Mouse (Mus musculus) liver, embryonic 15.5 days (tissue): ENCODE measurements at regions not wholly inside any gene's neighbourhood (a gene's known extent, or its start where the extent isn't known, plus 50 kb on each side); places are given as distances from the start of the nearest gene placed in this dataset.

Experiments
- ATAC-seq: fragments of 200-750 bp; cut with Nextera tagmentation; 2 replicates; pipeline ENCODE4 v1.8.0; 2017; ENCODE audit warnings: moderate number of reproducible peaks, mild to moderate bottlenecking, moderate library complexity; ENCODE audit not compliant: insufficient read depth
- H3K27ac ChIP-seq: fragments of 300-500 bp; sonication (generic); replicated peaks from 2 replicates; pipeline ENCODE4 v1.5.1; 2015; ENCODE audit warnings: mild to moderate bottlenecking, inconsistent platforms
- H3K27me3 ChIP-seq: fragments of 300-500 bp; sonication (generic); 2 replicates; pipeline ENCODE4 v1.6.1; 2015; ENCODE audit warnings: mild to moderate bottlenecking, inconsistent platforms
- H3K36me3 ChIP-seq: fragments of 300-500 bp; sonication (generic); replicated peaks from 2 replicates; pipeline ENCODE4 v1.6.1; 2015; ENCODE audit warnings: moderate library complexity, mild to moderate bottlenecking, inconsistent platforms
- H3K4me1 ChIP-seq: fragments of 300-500 bp; sonication (generic); replicated peaks from 2 replicates; pipeline ENCODE4 v1.6.1; 2015; ENCODE audit warnings: inconsistent platforms
- H3K4me2 ChIP-seq: fragments of 300-500 bp; sonication (generic); 2 replicates; pipeline ENCODE4 v1.6.1; 2015; ENCODE audit warnings: moderate library complexity, mild to moderate bottlenecking, inconsistent platforms
- H3K4me3 ChIP-seq: fragments of 300-500 bp; sonication (generic); replicated peaks from 2 replicates; pipeline ENCODE4 v1.5.1; 2015; ENCODE audit warnings: mild to moderate bottlenecking, inconsistent platforms
- H3K9ac ChIP-seq: fragments of 300-500 bp; sonication (generic); 2 replicates; pipeline ENCODE4 v1.6.1; 2015; ENCODE audit warnings: moderate library complexity, mild to moderate bottlenecking, inconsistent platforms
- H3K9me3 ChIP-seq: fragments of 300-500 bp; sonication (generic); replicated peaks from 2 replicates; pipeline ENCODE4 v1.6.1; 2016; ENCODE audit warnings: inconsistent platforms
- WGBS: fragments of 180-500 bp; shearing (Covaris S2); methylation state at CpG from one replicate; pipeline ENCODE4 v1.1.7; 2015; ENCODE audit warnings: mixed read lengths; ENCODE audit not compliant: insufficient replicate concordance; 5-methylcytosine and 5-hydroxymethylcytosine counted together

DNA sequence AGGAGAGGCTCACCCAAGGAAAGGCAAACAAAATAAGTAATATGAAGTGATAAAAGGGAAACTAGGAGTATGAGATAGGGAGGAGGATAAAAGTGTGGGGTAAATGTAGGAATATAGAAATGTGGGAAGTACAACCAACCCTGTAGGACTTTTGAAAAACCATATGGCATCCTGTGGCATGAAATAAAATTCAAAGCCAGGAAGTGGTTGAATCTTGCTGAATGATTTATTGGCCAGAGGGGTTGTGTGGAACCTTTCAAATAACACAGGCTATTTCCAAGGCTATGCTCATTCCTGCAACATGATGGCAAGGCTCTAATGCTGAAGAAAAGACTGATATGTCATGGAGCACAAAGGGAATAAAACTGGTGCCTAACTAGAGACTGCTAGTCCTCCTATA lies 347.9 kb downstream of the Gm11232 start:
- no peaks in the 10 kb centered on the region for H3K36me3 ChIP-seq
- no peak overlapping the region for H3K4me3 ChIP-seq
- no peaks in the 10 kb centered on the region for H3K27me3 ChIP-seq
- no peak overlapping the region for H3K4me2 ChIP-seq
- no peak for ATAC-seq
- H3K4me1 ChIP-seq, result no peaks in the 10 kb centered on the region
- H3K27ac ChIP-seq, result no peak overlapping the region
- H3K9ac ChIP-seq, result no peak overlapping the region
- H3K9me3 ChIP-seq, result no peaks in the 10 kb centered on the region

DNA sequence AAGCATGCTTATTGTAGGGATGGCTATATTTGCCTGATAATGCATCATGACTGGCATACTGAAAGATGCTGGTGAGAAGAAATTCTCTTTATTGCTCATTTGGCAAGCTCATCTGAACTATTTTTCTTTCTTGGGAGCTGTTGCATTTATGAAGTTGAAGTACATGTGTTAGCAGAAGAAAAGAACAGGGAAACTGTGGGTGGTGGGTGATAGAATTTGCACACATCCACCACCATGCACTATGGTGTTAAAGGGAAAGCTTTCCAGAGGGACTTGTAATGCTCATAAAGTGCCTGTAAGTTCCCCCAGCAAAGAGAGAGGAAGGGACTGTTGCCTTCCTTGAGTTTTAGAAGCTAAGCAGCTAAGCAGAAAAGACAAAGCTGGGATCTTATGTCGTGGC lies 367.3 kb downstream of the Gm11232 start:
- Histone ChIP-seq H3K27ac (no peak overlapping the region), H3K9ac (no peak overlapping the region), H3K4me3 (no peak overlapping the region), H3K27me3 (no peaks in the 10 kb centered on the region), H3K36me3 (no peaks in the 10 kb centered on the region), H3K4me1 (no peaks in the 10 kb centered on the region), H3K9me3 (no peaks in the 10 kb centered on the region), H3K4me2 (no peak overlapping the region)
- no peak for ATAC-seq
- WGBS, result 51% methylated on average over 1 of the region's 1 CpGs

GRCm38 (mm10) chr4:71369276-71369675 lies 388.5 kb downstream of the Gm11232 start:
- H3K4me2 ChIP-seq, result no peak overlapping the region
- H3K36me3 ChIP-seq, result no peaks in the 10 kb centered on the region
- WGBS, result 66% methylated on average over 5 of the region's 5 CpGs
- no peaks in the 10 kb centered on the region for H3K9me3 ChIP-seq
- no peak overlapping the region for H3K27ac ChIP-seq
- ATAC-seq, result no peak
- no peak overlapping the region for H3K4me3 ChIP-seq
- no peak overlapping the region for H3K9ac ChIP-seq
- H3K27me3 ChIP-seq, result no peaks in the 10 kb centered on the region
- no peaks in the 10 kb centered on the region for H3K4me1 ChIP-seq

DNA sequence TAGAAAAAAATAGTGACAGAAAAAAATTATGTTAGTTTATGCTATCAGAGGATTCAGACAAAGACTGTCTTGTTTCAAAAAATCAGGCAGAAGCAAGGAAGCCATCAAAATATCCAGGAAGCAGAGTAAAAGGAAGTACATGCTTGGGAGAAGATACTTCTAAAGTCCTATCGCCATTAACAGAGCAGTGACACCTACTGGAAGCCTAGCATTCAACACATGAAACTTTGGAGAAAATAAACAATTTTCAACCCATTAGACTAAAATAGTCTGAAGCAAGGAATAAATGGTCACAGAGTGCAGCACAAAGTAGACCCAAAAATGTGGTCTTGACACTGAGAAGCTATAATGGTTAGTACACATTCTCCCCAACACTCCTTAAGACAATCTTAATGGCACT lies 394.0 kb downstream of the Gm11232 start:
- Histone ChIP-seq H3K27ac (no peak overlapping the region), H3K4me3 (no peak overlapping the region), H3K9me3 (no peaks in the 10 kb centered on the region), H3K36me3 (no peaks in the 10 kb centered on the region), H3K4me2 (no peak overlapping the region), H3K27me3 (no peaks in the 10 kb centered on the region), H3K9ac (no peak overlapping the region), H3K4me1 (no peaks in the 10 kb centered on the region)
- ATAC-seq, result no peak
- 38% methylated on average over 1 of the region's 1 CpGs for WGBS

DNA sequence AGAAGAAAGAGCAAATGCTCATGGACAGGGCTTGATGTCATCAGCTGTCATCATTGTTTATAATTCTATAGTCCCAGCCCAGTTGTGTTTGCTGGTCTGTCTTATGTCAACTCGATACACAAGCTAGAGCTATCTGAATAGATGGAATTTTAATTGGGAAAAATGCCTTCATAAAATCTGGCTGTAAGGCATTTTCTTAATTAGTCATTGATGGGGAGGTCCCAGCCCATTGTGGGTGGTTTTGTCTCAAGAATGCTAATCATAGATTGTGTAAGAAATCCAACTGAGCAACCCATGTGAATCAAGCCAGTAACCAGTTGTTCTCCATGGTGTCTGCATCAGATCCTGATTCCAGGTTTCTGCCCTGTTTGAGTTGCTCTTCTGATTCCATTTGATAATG lies 400.1 kb downstream of the Gm11232 start:
- Histone ChIP-seq H3K36me3 (no peaks in the 10 kb centered on the region), H3K4me3 (no peak overlapping the region), H3K27me3 (no peaks in the 10 kb centered on the region), H3K9me3 (no peaks in the 10 kb centered on the region), H3K4me1 (no peaks in the 10 kb centered on the region), H3K27ac (no peak overlapping the region), H3K9ac (no peak overlapping the region), H3K4me2 (no peak overlapping the region)
- WGBS, result 38% methylated on average over 1 of the region's 1 CpGs
- no peak for ATAC-seq

DNA sequence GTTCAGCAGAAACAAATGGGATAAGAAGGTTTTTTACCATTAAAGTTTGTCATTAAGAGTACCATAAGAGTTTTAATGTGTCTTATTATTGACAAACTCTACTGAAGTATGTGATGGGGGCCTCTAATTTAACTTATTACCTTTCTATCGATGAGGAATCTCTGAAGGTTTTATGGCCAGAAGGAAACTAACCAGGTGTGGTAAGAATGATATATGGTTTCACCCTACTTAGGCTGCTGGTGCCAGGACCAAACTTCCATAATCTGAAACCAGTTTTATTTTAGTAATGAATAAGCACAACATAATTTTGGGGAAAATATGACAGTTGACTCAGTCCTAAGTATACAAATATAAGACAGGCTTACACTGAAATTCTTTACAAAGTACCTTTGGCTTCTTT lies 401.1 kb downstream of the Gm11232 start:
- no peak overlapping the region for H3K27ac ChIP-seq
- H3K4me3 ChIP-seq, result no peak overlapping the region
- no peak for ATAC-seq
- H3K9me3 ChIP-seq, result no peaks in the 10 kb centered on the region
- no peaks in the 10 kb centered on the region for H3K4me1 ChIP-seq
- no peaks in the 10 kb centered on the region for H3K27me3 ChIP-seq
- no peaks in the 10 kb centered on the region for H3K36me3 ChIP-seq
- no peak overlapping the region for H3K4me2 ChIP-seq
- WGBS, result 65% methylated on average over 1 of the region's 1 CpGs
- H3K9ac ChIP-seq, result no peak overlapping the region

GRCm38 (mm10) chr4:71356310-71356709 lies 401.5 kb downstream of the Gm11232 start:
- H3K4me1 ChIP-seq, result no peaks in the 10 kb centered on the region
- H3K9ac ChIP-seq, result no peak overlapping the region
- ATAC-seq, result no peak
- 51% methylated on average over 1 of the region's 1 CpGs for WGBS
- H3K4me2 ChIP-seq, result no peak overlapping the region
- no peak overlapping the region for H3K4me3 ChIP-seq
- H3K36me3 ChIP-seq, result no peaks in the 10 kb centered on the region
- no peak overlapping the region for H3K27ac ChIP-seq
- no peaks in the 10 kb centered on the region for H3K9me3 ChIP-seq
- H3K27me3 ChIP-seq, result no peaks in the 10 kb centered on the region

- H3K4me1 ChIP-seq, result no peaks in the 10 kb centered on the region
- no peak overlapping the region for H3K9ac ChIP-seq
- no peak overlapping the region for H3K4me2 ChIP-seq
- H3K27me3 ChIP-seq, result no peaks in the 10 kb centered on the region
- no peaks in the 10 kb centered on the region for H3K9me3 ChIP-seq
- no peak for ATAC-seq
- WGBS, result 54% methylated on average over 2 of the region's 2 CpGs
- no peak overlapping the region for H3K4me3 ChIP-seq
- H3K27ac ChIP-seq, result no peak overlapping the region
- H3K36me3 ChIP-seq, result no peaks in the 10 kb centered on the region
Measured at GRCm38 (mm10) chr4:71351880-71352279, 405.9 kb downstream of the Gm11232 start.

GRCm38 (mm10) chr4:71343068-71343467 lies 414.7 kb downstream of the Gm11232 start:
- H3K27me3 ChIP-seq, result no peaks in the 10 kb centered on the region
- H3K4me2 ChIP-seq, result no peak overlapping the region
- WGBS, result 77% methylated on average over 3 of the region's 3 CpGs
- no peaks in the 10 kb centered on the region for H3K9me3 ChIP-seq
- H3K27ac ChIP-seq, result no peak overlapping the region
- no peak overlapping the region for H3K4me3 ChIP-seq
- no peak overlapping the region for H3K9ac ChIP-seq
- no peaks in the 10 kb centered on the region for H3K36me3 ChIP-seq
- no peaks in the 10 kb centered on the region for H3K4me1 ChIP-seq
- ATAC-seq, result no peak

DNA sequence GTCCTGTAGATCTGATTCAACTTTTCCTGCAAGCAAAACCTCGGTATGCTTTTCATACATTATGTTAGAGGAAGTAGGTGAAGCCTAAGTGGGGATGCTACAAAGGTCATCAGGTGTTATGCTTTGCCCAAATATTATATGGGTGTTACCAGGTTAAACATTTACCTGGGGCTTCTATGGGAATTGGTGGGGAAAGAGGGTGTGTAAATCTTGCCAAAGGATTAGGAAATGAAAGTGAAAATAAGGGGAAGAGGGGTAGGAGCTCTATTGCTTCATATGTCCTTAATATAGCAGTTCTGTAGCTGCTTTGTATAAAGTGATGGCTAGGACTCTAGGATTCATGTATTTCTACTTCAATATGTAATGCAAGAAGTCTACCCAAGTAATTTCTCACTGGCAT lies 419.2 kb downstream of the Gm11232 start:
- H3K27ac ChIP-seq, result no peak overlapping the region
- no peaks in the 10 kb centered on the region for H3K9me3 ChIP-seq
- H3K36me3 ChIP-seq, result no peaks in the 10 kb centered on the region
- ATAC-seq, result no peak
- no peaks in the 10 kb centered on the region for H3K4me1 ChIP-seq
- H3K27me3 ChIP-seq, result no peaks in the 10 kb centered on the region
- 42% methylated on average over 1 of the region's 1 CpGs for WGBS
- no peak overlapping the region for H3K4me2 ChIP-seq
- H3K4me3 ChIP-seq, result no peak overlapping the region
- no peak overlapping the region for H3K9ac ChIP-seq

- Histone ChIP-seq H3K27me3 (no peaks in the 10 kb centered on the region), H3K27ac (no peak overlapping the region), H3K36me3 (no peaks in the 10 kb centered on the region), H3K9me3 (no peaks in the 10 kb centered on the region), H3K4me3 (no peak overlapping the region), H3K4me1 (no peaks in the 10 kb centered on the region), H3K4me2 (no peak overlapping the region), H3K9ac (no peak overlapping the region)
- no peak for ATAC-seq
- WGBS, result 51% methylated on average over 3 of the region's 3 CpGs
Measured at GRCm38 (mm10) chr4:71332672-71333071, 425.1 kb downstream of the Gm11232 start.

DNA sequence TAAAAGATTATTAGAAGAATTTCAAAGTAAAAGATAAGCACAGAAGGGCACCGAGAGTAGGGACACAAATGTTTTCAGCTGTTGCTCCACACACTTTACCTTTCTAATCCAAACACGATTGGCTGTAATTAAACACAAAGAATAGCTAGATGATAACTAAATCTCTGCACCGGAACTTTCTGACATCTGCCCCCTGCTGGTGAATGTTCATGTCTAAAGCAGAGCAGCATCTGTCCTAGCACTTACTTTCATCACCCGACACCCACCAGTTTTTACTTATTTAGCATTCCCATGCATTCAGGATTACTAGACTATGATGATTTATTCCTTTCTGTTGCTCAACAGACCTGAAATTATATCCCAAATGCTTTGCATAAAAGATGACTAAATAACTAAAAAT lies 425.7 kb downstream of the Gm11232 start:
- WGBS, result 58% methylated on average over 4 of the region's 4 CpGs
- no peak overlapping the region for H3K4me3 ChIP-seq
- no peaks in the 10 kb centered on the region for H3K4me1 ChIP-seq
- H3K4me2 ChIP-seq, result no peak overlapping the region
- no peaks in the 10 kb centered on the region for H3K36me3 ChIP-seq
- H3K27ac ChIP-seq, result no peak overlapping the region
- H3K27me3 ChIP-seq, result no peaks in the 10 kb centered on the region
- no peak for ATAC-seq
- no peak overlapping the region for H3K9ac ChIP-seq
- no peaks in the 10 kb centered on the region for H3K9me3 ChIP-seq
